Mouse (Mus musculus) intestine, embryonic 14.5 days (tissue): ENCODE measurements around the gene B230118H07Rik. TPM values are rescaled to one million over a fixed set of nuclear protein-coding genes. Genes with fewer than 3 reads are reported as not detected.

Experiments used
- ATAC-seq: fragments of 200-750 bp; cut with Nextera tagmentation; replicated peaks from 2 replicates; pipeline ENCODE4 v1.8.0; 2017; ENCODE audit warnings: low read depth, moderate number of reproducible peaks, moderate TSS enrichment, moderate library complexity; ENCODE audit not compliant: low FRiP score, low TSS enrichment
- DNase-seq: peaks from one replicate; pipeline ENCODE4 v3.0.0-alpha.2; 2018; ENCODE audit warnings: low spot score
- H3K27ac ChIP-seq: fragments of 300-500 bp; sonication (generic); 2 replicates; pipeline ENCODE4 v1.5.1; 2014; ENCODE audit warnings: low read depth, mild to moderate bottlenecking, control low read depth
- H3K27me3 ChIP-seq: fragments of 300-500 bp; sonication (generic); replicated peaks from 2 replicates; pipeline ENCODE4 v1.6.1; 2014; ENCODE audit warnings: low read length, control low read depth; ENCODE audit not compliant: control insufficient read depth, insufficient read depth
- H3K36me3 ChIP-seq: fragments of 300-500 bp; sonication (generic); 2 replicates; pipeline ENCODE4 v1.6.1; 2014; ENCODE audit warnings: low read length, control low read depth; ENCODE audit not compliant: control insufficient read depth, insufficient read depth
- H3K4me1 ChIP-seq: fragments of 300-500 bp; sonication (generic); replicated peaks from 2 replicates; pipeline ENCODE4 v1.6.1; 2014; ENCODE audit warnings: low read length, control low read depth, mixed read lengths; ENCODE audit not compliant: control insufficient read depth, insufficient read depth
- H3K4me2 ChIP-seq: fragments of 300-500 bp; sonication (generic); 2 replicates; pipeline ENCODE4 v1.6.1; 2014; ENCODE audit warnings: low read length
- H3K4me3 ChIP-seq: fragments of 300-500 bp; sonication (generic); 2 replicates; pipeline ENCODE4 v1.5.1; 2014; ENCODE audit warnings: low read depth, low read length, control low read depth, mixed read lengths
- H3K9ac ChIP-seq: fragments of 300-500 bp; sonication (generic); 2 replicates; pipeline ENCODE4 v1.6.1; 2014; ENCODE audit warnings: mild to moderate bottlenecking, low read length
- H3K9me3 ChIP-seq: fragments of 300-500 bp; sonication (generic); 2 replicates; pipeline ENCODE4 v1.6.1; 2016; ENCODE audit warnings: low read length, control low read depth; ENCODE audit not compliant: control insufficient read depth
- WGBS: fragments of 180-500 bp; shearing (Covaris S2); extraction: QIAGEN DNeasy Blood & Tissue Kit; methylation state at CpG from one replicate; pipeline ENCODE4 v1.1.7; 2014; 5-methylcytosine and 5-hydroxymethylcytosine counted together
- polyA plus RNA-seq: library from polyadenylated mRNA; unstranded; fragments of >200 nt; fragmentation: Nextera tagmentation; extraction: Ambion mirVana; gene quantifications from 2 replicates; pipeline ENCODE4 v1.2.1, GENCODE M21; 2014

Gene B230118H07Rik
- polyA plus RNA-seq, 1 experiment from 2014 or later: 52.3 TPM

DNA sequence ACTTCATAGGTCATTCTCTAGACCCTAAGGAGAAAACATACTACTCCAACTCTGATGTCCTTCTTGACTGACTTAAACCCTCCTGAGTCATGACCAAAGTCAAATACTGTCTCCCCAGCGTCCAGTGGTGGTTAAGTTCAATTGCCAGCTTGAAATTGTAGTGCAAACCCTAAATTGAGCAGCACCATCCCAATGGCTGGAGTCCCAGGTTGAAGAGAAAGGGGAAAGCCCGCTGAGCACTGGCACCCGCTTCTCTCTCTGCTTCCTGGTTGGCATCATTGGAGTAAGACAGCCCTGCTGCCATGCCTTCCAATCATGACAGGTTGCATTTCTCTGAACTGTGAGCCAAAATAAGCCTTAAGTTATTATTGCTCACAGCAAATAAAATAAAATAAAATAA lies 89.9 kb downstream of the B230118H07Rik start:
- 89% methylated on average over 3 of the region's 3 CpGs for WGBS
- DNase-seq (no peak), ATAC-seq (no peak)
- no peaks in the 10 kb centered on the region for H3K36me3 ChIP-seq
- H3K27me3 ChIP-seq: no peaks in the 10 kb centered on the region
- no peak overlapping the region for H3K9ac ChIP-seq
- H3K27ac ChIP-seq: no peak overlapping the region
- H3K4me3 ChIP-seq: no peak overlapping the region
- no peak overlapping the region for H3K4me2 ChIP-seq
- H3K4me1 ChIP-seq: no peaks in the 10 kb centered on the region
- H3K9me3 ChIP-seq: no peaks in the 10 kb centered on the region

DNA sequence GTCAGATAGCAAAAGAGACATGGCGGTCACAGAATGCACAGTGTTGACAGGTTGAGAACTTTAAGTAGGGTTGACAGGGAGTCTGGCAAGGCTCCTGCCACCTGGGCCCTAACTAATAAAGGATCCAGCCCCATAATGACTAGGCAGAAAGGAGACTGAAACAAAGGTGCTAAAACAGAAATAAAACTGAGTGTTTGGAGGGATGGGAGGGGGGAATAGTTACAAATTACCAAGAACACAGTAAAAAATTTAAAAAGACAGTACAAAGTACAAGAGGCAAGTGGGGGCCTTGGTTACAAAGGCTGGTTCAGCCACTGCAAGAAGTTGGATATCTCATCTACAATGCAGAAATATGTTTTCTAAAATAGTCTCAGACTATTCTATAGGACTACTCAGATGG lies 93.4 kb downstream of the B230118H07Rik start:
- no peaks in the 10 kb centered on the region for H3K4me1 ChIP-seq
- no peaks in the 10 kb centered on the region for H3K36me3 ChIP-seq
- H3K9ac ChIP-seq: no peak overlapping the region
- ATAC-seq (no peak), DNase-seq (no peak)
- no peaks in the 10 kb centered on the region for H3K27me3 ChIP-seq
- H3K9me3 ChIP-seq: no peaks in the 10 kb centered on the region
- 79% methylated on average over 1 of the region's 1 CpGs for WGBS
- no peak overlapping the region for H3K4me3 ChIP-seq
- no peak overlapping the region for H3K4me2 ChIP-seq
- no peak overlapping the region for H3K27ac ChIP-seq

DNA sequence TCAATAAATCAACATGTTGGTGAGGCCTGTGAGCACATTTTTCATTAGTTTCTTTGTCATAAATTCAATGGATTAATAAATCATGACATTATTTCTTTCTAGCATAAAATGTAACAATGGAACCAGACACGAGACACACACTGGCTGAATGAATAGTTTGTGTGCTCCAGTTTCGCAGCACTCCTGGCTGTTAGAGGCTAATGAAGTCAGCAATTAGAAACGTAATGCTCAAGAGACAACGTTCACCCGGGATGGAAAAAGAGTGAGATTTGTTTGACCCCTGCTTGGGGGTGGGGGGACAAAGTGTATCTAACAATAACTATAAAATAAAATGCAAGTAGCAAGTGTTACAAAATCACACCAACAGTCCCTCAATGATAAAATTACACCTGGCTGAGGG lies 95.5 kb downstream of the B230118H07Rik start:
- H3K4me2 ChIP-seq: no peak overlapping the region
- H3K27ac ChIP-seq: no peak overlapping the region
- ATAC-seq (no peak), DNase-seq (no peak)
- no peaks in the 10 kb centered on the region for H3K36me3 ChIP-seq
- WGBS: 77% methylated on average over 5 of the region's 5 CpGs
- H3K9me3 ChIP-seq: no peaks in the 10 kb centered on the region
- no peaks in the 10 kb centered on the region for H3K4me1 ChIP-seq
- no peaks in the 10 kb centered on the region for H3K27me3 ChIP-seq
- H3K9ac ChIP-seq: no peak overlapping the region
- H3K4me3 ChIP-seq: no peak overlapping the region

DNA sequence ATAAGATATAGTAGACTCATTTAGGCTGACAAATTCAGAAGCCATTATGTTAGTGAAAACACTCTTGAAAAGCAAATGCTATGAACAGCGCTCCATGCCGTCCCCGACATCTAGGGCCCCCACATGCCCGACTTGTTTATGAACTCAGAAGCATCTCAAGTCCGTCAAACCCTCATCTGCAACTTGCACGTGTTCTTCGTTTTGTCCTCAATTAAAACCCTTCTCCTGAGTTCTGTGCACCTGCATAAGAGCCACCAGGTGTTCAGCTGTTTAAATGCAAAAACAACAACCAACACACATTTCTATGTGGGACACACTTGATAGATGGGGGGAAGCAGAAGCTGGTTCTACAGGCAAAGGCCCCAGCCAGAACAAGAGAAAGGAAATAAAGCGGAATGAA lies 97.0 kb downstream of the B230118H07Rik start:
- Histone ChIP-seq H3K4me3 (no peak overlapping the region), H3K27ac (no peak overlapping the region), H3K9ac (no peak overlapping the region), H3K4me1 (no peaks in the 10 kb centered on the region), H3K9me3 (no peaks in the 10 kb centered on the region), H3K27me3 (no peaks in the 10 kb centered on the region), H3K4me2 (no peak overlapping the region), H3K36me3 (no peaks in the 10 kb centered on the region)
- DNase-seq (no peak), ATAC-seq (no peak)
- WGBS: 87% methylated on average over 8 of the region's 8 CpGs

DNA sequence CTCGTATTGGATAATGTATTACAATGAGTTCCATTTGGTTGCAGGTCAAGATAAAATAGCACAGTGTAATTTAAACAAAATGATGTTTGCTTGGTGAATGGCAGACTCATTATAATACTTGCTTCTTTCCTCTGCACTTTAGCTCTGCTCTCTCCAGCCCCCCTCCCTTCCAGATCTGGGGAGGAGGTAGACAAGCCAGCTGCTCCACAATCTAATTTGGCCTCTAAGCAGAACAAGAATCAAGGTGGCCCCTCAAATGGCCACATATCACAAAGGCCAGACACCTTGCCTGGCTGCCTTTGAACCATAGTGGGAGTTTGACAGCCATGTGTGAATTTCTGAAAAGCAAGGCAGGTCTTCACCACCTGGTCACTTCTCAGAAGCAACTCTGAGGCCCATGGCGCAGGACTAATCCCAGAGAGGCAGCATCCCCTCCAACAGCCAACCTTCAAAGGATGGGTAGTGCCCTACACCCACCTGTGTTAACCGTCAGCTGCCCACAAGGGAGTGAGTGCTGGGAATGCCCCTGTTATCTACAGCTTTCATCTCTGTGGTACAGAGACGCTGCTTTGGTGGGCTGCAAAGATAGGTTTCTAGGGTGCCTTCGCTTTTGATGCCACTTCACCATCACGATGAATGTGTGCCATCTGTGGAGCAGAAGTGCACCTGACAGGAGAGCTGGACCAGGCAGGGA lies 98.2 kb downstream of the B230118H07Rik start:
- H3K9ac ChIP-seq: no peak overlapping the region
- no peak for ATAC-seq

DNA sequence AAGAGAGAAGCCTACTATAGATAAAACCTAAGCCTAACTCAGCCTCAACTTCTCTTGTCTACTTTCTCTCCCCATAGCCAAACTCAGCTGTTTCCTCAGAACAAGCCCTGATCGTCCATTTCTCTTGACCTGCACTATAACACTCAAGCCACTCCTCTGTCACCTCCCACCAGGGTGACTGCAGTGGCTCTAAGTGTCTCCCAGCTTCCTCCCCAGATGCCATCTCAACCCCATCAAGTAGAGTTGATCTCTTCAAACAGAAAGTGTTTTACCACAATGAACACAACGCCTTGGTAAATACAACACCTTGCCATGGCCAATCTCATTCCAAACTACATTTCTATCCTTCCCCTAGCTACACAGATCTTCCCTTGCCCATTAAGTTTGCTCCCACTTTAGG lies 99.2 kb downstream of the B230118H07Rik start:
- no peaks in the 10 kb centered on the region for H3K4me1 ChIP-seq
- ATAC-seq (no peak), DNase-seq (no peak)
- no peak overlapping the region for H3K4me3 ChIP-seq
- H3K4me2 ChIP-seq: no peak overlapping the region
- H3K9me3 ChIP-seq: no peaks in the 10 kb centered on the region
- no peaks in the 10 kb centered on the region for H3K36me3 ChIP-seq
- H3K27me3 ChIP-seq: no peaks in the 10 kb centered on the region
- no peak overlapping the region for H3K9ac ChIP-seq
- WGBS: 67% methylated on average over 2 of the region's 2 CpGs
- no peak overlapping the region for H3K27ac ChIP-seq

More for the DNA sequence above, 98.2 kb downstream of the B230118H07Rik start:
- 75% methylated on average over 6 of the region's 6 CpGs for WGBS
- no peak overlapping the region for H3K27ac ChIP-seq
- H3K9me3 ChIP-seq: no peaks in the 10 kb centered on the region
- no peak overlapping the region for H3K4me2 ChIP-seq
- no peaks in the 10 kb centered on the region for H3K4me1 ChIP-seq
- H3K4me3 ChIP-seq: no peak overlapping the region
- no peaks in the 10 kb centered on the region for H3K27me3 ChIP-seq
- H3K36me3 ChIP-seq: no peaks in the 10 kb centered on the region
- no peak for DNase-seq

DNA sequence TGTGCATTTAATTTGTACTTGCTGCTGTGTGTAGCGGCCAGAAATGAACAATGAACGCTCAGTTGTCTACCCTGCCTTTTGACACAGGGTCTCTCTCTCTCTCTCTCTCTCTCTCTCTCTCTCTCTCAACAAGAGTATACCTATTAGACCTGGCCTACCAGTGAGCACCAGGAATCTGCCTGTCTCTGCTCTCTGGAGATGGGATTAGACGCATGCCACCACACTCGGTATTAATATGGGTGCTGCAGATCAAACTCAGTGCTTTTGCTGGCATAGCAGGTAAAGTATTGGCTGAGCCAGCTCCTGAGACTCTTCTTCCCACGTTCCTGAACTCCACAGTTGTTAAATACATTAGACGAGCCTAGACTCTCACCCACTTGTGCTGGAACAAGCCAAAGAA lies 100.5 kb downstream of the B230118H07Rik start:
- Histone ChIP-seq H3K36me3 (no peaks in the 10 kb centered on the region), H3K4me2 (no peak overlapping the region), H3K9me3 (no peaks in the 10 kb centered on the region), H3K9ac (no peak overlapping the region), H3K4me1 (no peaks in the 10 kb centered on the region), H3K27me3 (no peaks in the 10 kb centered on the region), H3K4me3 (no peak overlapping the region), H3K27ac (no peak overlapping the region)
- 77% methylated on average over 6 of the region's 6 CpGs for WGBS
- no peak for ATAC-seq
- DNase-seq: no peak

DNA sequence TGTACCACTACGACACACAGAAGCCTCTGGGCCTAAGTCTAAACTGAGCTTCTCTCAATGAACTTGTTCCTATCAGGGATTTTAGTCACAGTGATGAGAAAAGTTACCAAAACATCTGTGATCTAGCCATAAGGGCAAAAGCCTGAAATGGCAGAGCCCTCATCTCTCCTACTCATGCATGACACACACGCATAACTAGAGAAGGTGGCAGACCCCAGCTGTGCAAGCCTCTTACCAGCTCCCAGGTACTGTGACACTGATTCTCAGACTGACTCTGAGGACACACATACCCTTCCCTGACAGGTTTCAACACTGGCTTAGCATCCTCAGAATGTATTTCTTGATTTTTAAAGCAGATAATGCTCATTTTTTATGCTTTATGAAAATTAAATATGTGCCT lies 103.7 kb downstream of the B230118H07Rik start:
- ATAC-seq (no peak), DNase-seq (no peak)
- no peak overlapping the region for H3K9ac ChIP-seq
- no peak overlapping the region for H3K4me3 ChIP-seq
- no peak overlapping the region for H3K4me2 ChIP-seq
- WGBS: 88% methylated on average over 2 of the region's 2 CpGs
- no peaks in the 10 kb centered on the region for H3K9me3 ChIP-seq
- no peak overlapping the region for H3K27ac ChIP-seq
- H3K4me1 ChIP-seq: no peaks in the 10 kb centered on the region
- H3K27me3 ChIP-seq: no peaks in the 10 kb centered on the region
- H3K36me3 ChIP-seq: no peaks in the 10 kb centered on the region

DNA sequence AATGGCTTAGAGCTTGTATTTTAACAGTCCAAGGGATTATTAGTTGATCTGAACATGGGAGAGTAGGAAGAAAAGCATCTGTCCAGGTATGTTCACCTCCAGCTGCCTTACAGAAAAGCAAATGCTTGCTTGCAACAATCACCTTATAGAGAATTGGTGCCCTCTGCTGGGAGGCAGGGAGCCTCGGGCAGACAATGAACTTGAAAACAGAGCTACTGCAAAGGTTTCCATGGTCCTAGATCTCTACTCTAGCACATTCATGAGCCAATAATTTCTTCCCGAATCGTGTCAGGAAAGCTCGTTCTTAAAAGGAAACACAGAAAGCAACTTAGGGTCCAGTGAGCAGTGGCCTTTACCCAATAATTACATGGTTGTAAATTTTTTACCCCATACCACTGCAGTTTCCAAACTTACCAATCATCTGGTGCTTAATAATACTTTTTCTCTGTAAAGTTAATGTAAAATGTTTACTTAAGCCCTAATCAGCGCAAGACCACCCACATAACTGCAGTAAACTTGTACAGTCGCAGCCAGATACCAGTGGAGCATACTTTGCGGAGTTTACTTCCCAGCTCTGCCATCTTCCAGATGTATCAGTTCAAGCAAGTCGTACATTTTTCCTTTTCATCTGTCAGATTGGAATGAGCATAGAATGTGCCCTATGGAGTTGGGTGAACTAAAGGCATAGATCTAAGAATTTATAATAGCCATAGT lies 105.5 kb downstream of the B230118H07Rik start:
- no peak overlapping the region for H3K4me2 ChIP-seq
- DNase-seq (no peak), ATAC-seq (no peak)
- H3K4me3 ChIP-seq: no peak overlapping the region
- H3K9ac ChIP-seq: no peak overlapping the region
- H3K27me3 ChIP-seq: no peaks in the 10 kb centered on the region
- WGBS: 33% methylated on average over 8 of the region's 8 CpGs
- H3K36me3 ChIP-seq: no peaks in the 10 kb centered on the region
- H3K27ac ChIP-seq: no peak overlapping the region
- H3K9me3 ChIP-seq: no peaks in the 10 kb centered on the region
- no peaks in the 10 kb centered on the region for H3K4me1 ChIP-seq
